Mouse (Mus musculus) olfactory bulb, adult 2 months (tissue): Measurements from ENCODE around the gene Dhrs9.

Experiments used
- CTCF ChIP-seq: fragments of 200-500 bp; IDR thresholded peaks from 2 replicates; pipeline ENCODE4 v1.5.1; 2012; ENCODE audit warnings: low read depth, mild to moderate bottlenecking, low read length, moderate library complexity; ENCODE audit not compliant: insufficient read depth
- POLR2A ChIP-seq: fragments of 200-500 bp; IDR thresholded peaks from 2 replicates; pipeline ENCODE4 v1.6.1; 2012; ENCODE audit warnings: mild to moderate bottlenecking, low read depth, low read length, moderate library complexity; ENCODE audit not compliant: insufficient read depth

- TF ChIP-seq CTCF (no peak), POLR2A (no peak)
These were observed at the start of gene Dhrs9 for GRCm38 (mm10) chr2:69380281-69380680.
